Mouse (Mus musculus): ENCODE data around the gene Mcoln1.

The Mcoln1 gene

GRCm38 (mm10) chr8:3499751-3500150, 506 bp upstream of the Mcoln1 start:
- no peak for DNase-seq

GRCm38 (mm10) chr8:3502217-3502616, 2.0 kb downstream of the Mcoln1 start:
- DNase-seq: no peak

GRCm38 (mm10) chr8:3507979-3508754, 7.9 kb downstream of the Mcoln1 start:
- DNase-seq: peak in 1 of 2 experiments; percentile 22

- no peak for DNase-seq
Observed at GRCm38 (mm10) chr8:3514681-3515247, 14.5 kb downstream of the Mcoln1 start.

- DNase-seq: peak; percentile 90 to 92
Observed at GRCm38 (mm10) chr8:3515260-3515671, 15.0 kb downstream of the Mcoln1 start, which contains the start of gene Pnpla6. Gene Pnpla6 (plus strand): TSS chr8:3515384.

- DNase-seq: peak; percentile 45 to 59
Observed at GRCm38 (mm10) chr8:3515771-3516417, 15.6 kb downstream of the Mcoln1 start.

- DNase-seq: peak; percentile 93 to 94
Observed at GRCm38 (mm10) chr8:3516450-3517116, 16.3 kb downstream of the Mcoln1 start.

- DNase-seq: peak; percentile 59 to 63
Observed at GRCm38 (mm10) chr8:3517117-3517495, 16.8 kb downstream of the Mcoln1 start.

GRCm38 (mm10) chr8:3522007-3522697, 21.9 kb downstream of the Mcoln1 start:
- no peak for DNase-seq

GRCm38 (mm10) chr8:3530816-3531215, 30.6 kb downstream of the Mcoln1 start:
- no peak for DNase-seq

GRCm38 (mm10) chr8:3531936-3532335, 31.7 kb downstream of the Mcoln1 start:
- peak in 1 of 2 experiments; percentile 21 for DNase-seq

GRCm38 (mm10) chr8:3536053-3536841, 36.0 kb downstream of the Mcoln1 start:
- peak; percentile 13 to 34 for DNase-seq

- DNase-seq: no peak
Observed at GRCm38 (mm10) chr8:3536940-3537339, 36.7 kb downstream of the Mcoln1 start.

- no peak for DNase-seq
Observed at GRCm38 (mm10) chr8:3537666-3538065, 37.4 kb downstream of the Mcoln1 start.

- DNase-seq: no peak
Observed at GRCm38 (mm10) chr8:3539146-3539545, 38.9 kb downstream of the Mcoln1 start.

- DNase-seq: no peak
Observed at GRCm38 (mm10) chr8:3540076-3540475, 39.8 kb downstream of the Mcoln1 start.

- no peak for DNase-seq
Observed at GRCm38 (mm10) chr8:3546511-3546910, 46.3 kb downstream of the Mcoln1 start.

- no peak for DNase-seq
Observed at GRCm38 (mm10) chr8:3552240-3552639, 52.0 kb downstream of the Mcoln1 start.

- DNase-seq: no peak
Observed at GRCm38 (mm10) chr8:3556114-3556513, 55.9 kb downstream of the Mcoln1 start.

All from lung, postnatal 4 days (tissue).